Mouse (Mus musculus): ENCODE results near the gene Zfp276.

GRCm38 (mm10) chr8:123253451-123254098 is 420 bp upstream of the Zfp276 start:
- 0 out of 2 replicates have a peak, but pooled peaks have one; percentile 37 for TF ChIP-seq POLR2A (IDR thresholded peaks at IDR 0.05; ENCODE audit: low read depth, low read length)
- TF ChIP-seq CTCF (IDR thresholded peaks at IDR 0.05; ENCODE audit: extremely low read depth, insufficient read length, insufficient replicate concordance, low read depth, low read length) = no peak

All from small intestine, adult 2 months (tissue).